Mouse (Mus musculus): ENCODE data around the gene Src. TPM values are rescaled to one million over a fixed set of nuclear protein-coding genes. Genes with fewer than 3 reads are reported as not detected.
"Not testable (repeated sequence)": the region's sequence is repeated elsewhere in the genome, so short reads cannot be mapped to it uniquely, and the experiment has no call there.

Gene Src
- polyA plus RNA-seq, 1 experiment from 2014 or later, result 16.9 TPM

- 45% methylated on average over 15 of the region's 15 CpGs for WGBS
- Histone ChIP-seq H3K9ac (replicated peaks; ENCODE audit: low read length) (no peak overlapping the region), H3K27me3 (ENCODE audit: insufficient read depth, low read length) (no peaks in the 10 kb centered on the region), H3K9me3 (ENCODE audit: low read length) (no peaks in the 10 kb centered on the region), H3K27ac (ENCODE audit: low read length) (no peak overlapping the region), H3K4me3 (ENCODE audit: low read length) (no peak overlapping the region), H3K36me3 (ENCODE audit: insufficient read depth, low read length) (no peaks in the 10 kb centered on the region), H3K4me1 (ENCODE audit: insufficient read depth, low read length) (peaks cover 4% of the 10 kb centered on the region; the same call in 1 of the 2 replicates), H3K4me2 (replicated peaks; ENCODE audit: low read depth, low read length) (no peak overlapping the region)
- 0 out of 2 replicates have a peak, but pooled peaks have one; percentile 13 for ATAC-seq (ENCODE audit: low FRiP score, low TSS enrichment)
Observed at GRCm38 (mm10) chr2:157479858-157480568, 61.8 kb downstream of the Src start.

GRCm38 (mm10) chr2:157482729-157483128 is 64.5 kb downstream of the Src start:
- Histone ChIP-seq H3K27me3 (ENCODE audit: insufficient read depth, low read length) (no peaks in the 10 kb centered on the region), H3K9me3 (ENCODE audit: low read length) (no peaks in the 10 kb centered on the region), H3K4me2 (replicated peaks; ENCODE audit: low read depth, low read length) (no peak overlapping the region), H3K9ac (replicated peaks; ENCODE audit: low read length) (no peak overlapping the region; the same call in 1 of the 2 replicates), H3K4me3 (ENCODE audit: low read length) (no peak overlapping the region), H3K4me1 (ENCODE audit: insufficient read depth, low read length) (no peaks in the 10 kb centered on the region), H3K27ac (ENCODE audit: low read length) (no peak overlapping the region), H3K36me3 (ENCODE audit: insufficient read depth, low read length) (no peaks in the 10 kb centered on the region)
- 35% methylated on average over 12 of the region's 12 CpGs for WGBS
- no peak for ATAC-seq (ENCODE audit: low FRiP score, low TSS enrichment)

- not testable (repeated sequence) for H3K9me3 ChIP-seq (ENCODE audit: low read length); H3K27me3 ChIP-seq (ENCODE audit: insufficient read depth, low read length); H3K27ac ChIP-seq (ENCODE audit: low read length); H3K4me2 ChIP-seq (replicated peaks; ENCODE audit: low read depth, low read length); H3K36me3 ChIP-seq (ENCODE audit: insufficient read depth, low read length); H3K4me1 ChIP-seq (ENCODE audit: insufficient read depth, low read length); ATAC-seq (ENCODE audit: low FRiP score, low TSS enrichment); H3K4me3 ChIP-seq (ENCODE audit: low read length); H3K9ac ChIP-seq (replicated peaks; ENCODE audit: low read length)
- 88% methylated on average over 5 of the region's 5 CpGs for WGBS
Observed at GRCm38 (mm10) chr2:157486559-157486958, 68.3 kb downstream of the Src start.

GRCm38 (mm10) chr2:157486981-157487656 is 68.9 kb downstream of the Src start:
- H3K9me3 ChIP-seq (ENCODE audit: low read length), result no peaks in the 10 kb centered on the region
- H3K27ac ChIP-seq (ENCODE audit: low read length), result no peak overlapping the region
- no peaks in the 10 kb centered on the region for H3K27me3 ChIP-seq (ENCODE audit: insufficient read depth, low read length)
- no peaks in the 10 kb centered on the region for H3K4me1 ChIP-seq (ENCODE audit: insufficient read depth, low read length)
- no peak overlapping the region for H3K4me2 ChIP-seq (replicated peaks; ENCODE audit: low read depth, low read length)
- no peak overlapping the region for H3K9ac ChIP-seq (replicated peaks; ENCODE audit: low read length)
- H3K4me3 ChIP-seq (ENCODE audit: low read length), result no peak overlapping the region
- H3K36me3 ChIP-seq (ENCODE audit: insufficient read depth, low read length), result no peaks in the 10 kb centered on the region
- no peak for ATAC-seq (ENCODE audit: low FRiP score, low TSS enrichment)
- 60% methylated on average over 7 of the region's 7 CpGs for WGBS

DNA sequence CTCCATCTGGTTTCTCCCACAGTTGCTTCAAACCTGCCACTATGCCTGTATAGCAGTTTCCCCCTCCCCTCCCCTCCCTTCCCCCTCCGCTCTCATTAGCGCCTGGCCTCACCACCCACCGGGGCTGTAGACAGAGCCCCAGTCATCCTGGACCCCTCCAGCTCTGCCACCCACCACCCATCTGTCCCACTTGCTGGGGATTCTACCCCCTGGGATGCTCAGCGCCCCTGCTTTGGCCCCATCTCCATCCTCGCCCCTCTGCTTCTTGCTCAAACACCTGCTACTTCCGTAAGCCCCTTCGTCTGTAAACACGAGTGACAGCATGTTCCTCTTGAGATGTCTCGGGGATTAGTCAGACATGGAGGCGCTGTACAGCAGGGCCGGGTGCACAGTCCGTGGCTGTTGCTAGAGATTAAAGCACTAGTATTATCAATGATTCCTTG is 69.5 kb downstream of the Src start:
- Histone ChIP-seq H3K9me3 (ENCODE audit: low read length) (no peaks in the 10 kb centered on the region), H3K36me3 (ENCODE audit: insufficient read depth, low read length) (no peaks in the 10 kb centered on the region), H3K4me3 (ENCODE audit: low read length) (no peak overlapping the region), H3K9ac (replicated peaks; ENCODE audit: low read length) (no peak overlapping the region), H3K4me1 (ENCODE audit: insufficient read depth, low read length) (no peaks in the 10 kb centered on the region), H3K4me2 (replicated peaks; ENCODE audit: low read depth, low read length) (no peak overlapping the region), H3K27me3 (ENCODE audit: insufficient read depth, low read length) (no peaks in the 10 kb centered on the region), H3K27ac (ENCODE audit: low read length) (no peak overlapping the region)
- 35% methylated on average over 12 of the region's 12 CpGs for WGBS
- no peak for ATAC-seq (ENCODE audit: low FRiP score, low TSS enrichment)

- Histone ChIP-seq H3K9me3 (ENCODE audit: low read length) (no peaks in the 10 kb centered on the region), H3K27me3 (ENCODE audit: insufficient read depth, low read length) (no peaks in the 10 kb centered on the region), H3K4me1 (ENCODE audit: insufficient read depth, low read length) (no peaks in the 10 kb centered on the region), H3K36me3 (ENCODE audit: insufficient read depth, low read length) (no peaks in the 10 kb centered on the region), H3K4me3 (ENCODE audit: low read length) (no peak overlapping the region), H3K27ac (ENCODE audit: low read length) (no peak overlapping the region), H3K9ac (replicated peaks; ENCODE audit: low read length) (no peak overlapping the region), H3K4me2 (replicated peaks; ENCODE audit: low read depth, low read length) (no peak overlapping the region)
- no peak for ATAC-seq (ENCODE audit: low FRiP score, low TSS enrichment)
- 88% methylated on average over 3 of the region's 3 CpGs for WGBS
Observed at GRCm38 (mm10) chr2:157493240-157493639, 75.0 kb downstream of the Src start.

- 23% methylated on average over 4 of the region's 4 CpGs for WGBS
- no peaks in the 10 kb centered on the region for H3K9me3 ChIP-seq (ENCODE audit: low read length)
Observed at GRCm38 (mm10) chr2:157498529-157498928, 80.3 kb downstream of the Src start.

DNA sequence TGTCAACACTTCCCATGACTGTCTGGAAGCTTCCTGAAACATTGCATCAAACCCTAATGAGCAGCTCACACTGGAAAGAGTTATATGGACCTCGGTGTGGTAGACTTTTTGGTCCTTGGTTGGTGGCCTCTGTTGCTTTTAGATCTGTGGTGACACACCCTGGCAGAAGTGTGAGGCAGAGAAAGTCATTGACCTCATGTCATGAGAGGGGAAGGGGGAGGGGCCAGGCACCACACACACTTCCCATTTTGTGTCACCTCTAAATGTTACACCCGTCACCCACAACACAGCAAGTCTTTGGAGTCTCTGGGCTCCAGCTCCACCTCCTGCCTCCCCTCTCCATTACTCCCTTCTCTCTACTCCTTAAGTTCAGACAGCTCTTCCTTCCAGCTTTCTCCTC is 82.1 kb downstream of the Src start:
- Histone ChIP-seq H3K27me3 (ENCODE audit: insufficient read depth, low read length) (no peaks in the 10 kb centered on the region), H3K9me3 (ENCODE audit: low read length) (no peaks in the 10 kb centered on the region), H3K4me2 (replicated peaks; ENCODE audit: low read depth, low read length) (no peak overlapping the region), H3K36me3 (ENCODE audit: insufficient read depth, low read length) (no peaks in the 10 kb centered on the region), H3K4me1 (ENCODE audit: insufficient read depth, low read length) (no peaks in the 10 kb centered on the region), H3K27ac (ENCODE audit: low read length) (no peak overlapping the region), H3K4me3 (ENCODE audit: low read length) (no peak overlapping the region), H3K9ac (replicated peaks; ENCODE audit: low read length) (no peak overlapping the region)
- no peak for ATAC-seq (ENCODE audit: low FRiP score, low TSS enrichment)
- WGBS, result 61% methylated on average over 2 of the region's 2 CpGs

More at GRCm38 (mm10) chr2:157498529-157498928, 80.3 kb downstream of the Src start:
- H3K4me3 ChIP-seq (ENCODE audit: low read length), result no peak overlapping the region
- no peak for ATAC-seq (ENCODE audit: low FRiP score, low TSS enrichment)
- no peaks in the 10 kb centered on the region for H3K4me1 ChIP-seq (ENCODE audit: insufficient read depth, low read length)
- H3K27me3 ChIP-seq (ENCODE audit: insufficient read depth, low read length), result no peaks in the 10 kb centered on the region
- no peaks in the 10 kb centered on the region for H3K36me3 ChIP-seq (ENCODE audit: insufficient read depth, low read length)
- H3K4me2 ChIP-seq (replicated peaks; ENCODE audit: low read depth, low read length), result no peak overlapping the region
- no peak overlapping the region for H3K9ac ChIP-seq (replicated peaks; ENCODE audit: low read length)
- H3K27ac ChIP-seq (ENCODE audit: low read length), result no peak overlapping the region

GRCm38 (mm10) chr2:157501324-157501723 is 83.1 kb downstream of the Src start:
- no peak overlapping the region for H3K9ac ChIP-seq (replicated peaks; ENCODE audit: low read length)
- 0 out of 2 replicates have a peak, but pooled peaks cover under 1% of the 10 kb centered on the region for H3K4me1 ChIP-seq (ENCODE audit: insufficient read depth, low read length)
- no peaks in the 10 kb centered on the region for H3K36me3 ChIP-seq (ENCODE audit: insufficient read depth, low read length)
- no peaks in the 10 kb centered on the region for H3K27me3 ChIP-seq (ENCODE audit: insufficient read depth, low read length)
- 70% methylated on average over 4 of the region's 4 CpGs for WGBS
- ATAC-seq (ENCODE audit: low FRiP score, low TSS enrichment), result no peak
- no peaks in the 10 kb centered on the region for H3K9me3 ChIP-seq (ENCODE audit: low read length)
- H3K27ac ChIP-seq (ENCODE audit: low read length), result no peak overlapping the region
- no peak overlapping the region for H3K4me2 ChIP-seq (replicated peaks; ENCODE audit: low read depth, low read length)
- H3K4me3 ChIP-seq (ENCODE audit: low read length), result no peak overlapping the region

GRCm38 (mm10) chr2:157506779-157507178 is 88.5 kb downstream of the Src start:
- Histone ChIP-seq H3K27me3 (ENCODE audit: insufficient read depth, low read length) (no peaks in the 10 kb centered on the region), H3K27ac (ENCODE audit: low read length) (no peak overlapping the region), H3K9ac (replicated peaks; ENCODE audit: low read length) (0 out of 2 replicates have a peak overlapping the region, but pooled peaks have one; percentile 16), H3K36me3 (ENCODE audit: insufficient read depth, low read length) (no peaks in the 10 kb centered on the region), H3K4me2 (replicated peaks; ENCODE audit: low read depth, low read length) (no peak overlapping the region), H3K4me1 (ENCODE audit: insufficient read depth, low read length) (0 out of 2 replicates have a peak, but pooled peaks cover 7% of the 10 kb centered on the region), H3K4me3 (ENCODE audit: low read length) (no peak overlapping the region), H3K9me3 (ENCODE audit: low read length) (no peaks in the 10 kb centered on the region)
- 37% methylated on average over 14 of the region's 14 CpGs for WGBS
- 0 out of 2 replicates have a peak, but pooled peaks have one; percentile 19 for ATAC-seq (ENCODE audit: low FRiP score, low TSS enrichment)
